Mouse (Mus musculus) C2C12 (cell line): ENCODE data around the gene Bend4.

ENCODE experiments used
- CEBPB ChIP-seq: IDR thresholded peaks from one replicate; pipeline ENCODE4 v1.6.1; 2011; ENCODE audit warnings: low read depth, mild to moderate bottlenecking, control low read depth, moderate library complexity
- CTCF ChIP-seq: IDR thresholded peaks from one replicate; pipeline ENCODE4 v1.5.1; 2011; ENCODE audit not compliant: control insufficient read depth, insufficient read depth, insufficient read length
- MAX ChIP-seq: IDR thresholded peaks from one replicate; pipeline ENCODE4 v1.6.1; 2011; ENCODE audit warnings: mild to moderate bottlenecking, control low read depth
- MYOD1 ChIP-seq: IDR thresholded peaks from one replicate; pipeline ENCODE4 v1.6.1; 2011; ENCODE audit warnings: low read depth; ENCODE audit not compliant: control insufficient read depth, insufficient read length
- USF1 ChIP-seq: IDR thresholded peaks from one replicate; pipeline ENCODE4 v1.6.1; 2011; ENCODE audit warnings: low read depth, mild to moderate bottlenecking, control low read depth, moderate library complexity

GRCm38 (mm10) chr5:67404380-67404779 is 23.7 kb downstream of the Bend4 start:
- TF ChIP-seq CTCF (no peak), MYOD1 (no peak), USF1 (no peak), CEBPB (no peak), MAX (no peak)
